Mouse (Mus musculus) monocyte, adult 2 months (primary cell): ENCODE results near the gene Ncf2.
A peak's percentile ranks its signal among the peaks of the same experiment; 100 is the strongest.
"Not testable (repeated sequence)": the region's sequence is repeated elsewhere in the genome, so short reads cannot be mapped to it uniquely, and the experiment has no call there.

ENCODE experiments used
- DNase-seq, 2 experiments: peaks; one replicate each; pipeline ENCODE4 v3.0.0; 2022; ENCODE audit warnings: low spot score in 2 of 2, low read depth in 1 of 2

Gene Ncf2

DNA sequence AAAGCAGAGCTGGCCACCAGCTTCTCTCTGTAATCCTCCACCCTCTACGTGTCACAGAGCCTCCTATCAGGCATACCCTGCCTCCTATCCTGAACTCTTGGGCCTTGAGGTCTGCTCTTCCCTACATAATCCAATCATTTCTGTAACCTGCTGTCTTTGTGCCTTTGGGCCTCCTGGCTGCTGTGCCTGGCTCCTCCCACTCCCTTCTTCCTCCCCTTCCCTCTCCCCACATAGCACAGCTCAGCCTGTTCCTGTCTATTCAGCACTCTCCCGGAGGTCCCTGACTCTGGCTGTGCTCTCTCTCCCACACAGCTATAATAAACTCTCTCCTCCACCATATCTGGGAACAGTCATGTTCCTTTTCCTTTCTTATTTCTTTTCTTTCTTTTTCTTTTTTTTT, at the start of gene Ncf2:
Gene Ncf2, plus strand, starts transcription at position 298 of the 400 bp plus-strand sequence.
- no peak for DNase-seq

DNA sequence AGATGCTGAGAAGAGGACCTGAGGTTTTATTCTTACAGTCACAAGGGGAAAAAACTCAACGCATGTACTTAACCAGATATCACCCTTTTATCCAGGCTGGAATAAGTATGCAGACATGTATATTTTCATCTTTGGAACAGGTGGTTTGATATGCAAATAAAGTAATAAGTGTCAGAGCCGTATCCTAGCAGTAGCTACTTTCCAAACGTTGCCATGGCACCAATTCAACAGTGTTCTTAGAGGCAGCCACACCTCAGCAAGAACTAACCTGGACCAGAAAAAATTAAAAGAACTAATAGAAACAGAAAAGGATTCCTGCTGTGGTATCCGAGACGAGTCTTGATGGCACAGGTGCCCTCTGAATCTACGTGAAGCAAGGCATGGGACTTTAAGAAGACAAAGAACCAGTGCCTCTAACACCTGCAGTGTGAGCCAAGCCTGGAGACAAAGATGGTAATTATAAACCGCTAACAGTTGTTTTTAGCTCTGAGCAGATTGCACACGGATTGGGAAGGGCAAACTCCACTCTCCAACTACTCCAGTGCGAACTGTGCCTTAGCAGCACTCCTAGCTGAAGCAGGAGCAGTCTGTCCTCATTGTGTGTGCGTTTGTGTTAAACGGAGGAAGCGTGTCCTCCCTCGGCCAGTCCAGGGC, 49.6 kb upstream of the Ncf2 start, which contains the start of gene Apobec4:
Gene Apobec4, plus strand, starts transcription at position 240 of the 654 bp plus-strand sequence.
- no peak for DNase-seq

DNA sequence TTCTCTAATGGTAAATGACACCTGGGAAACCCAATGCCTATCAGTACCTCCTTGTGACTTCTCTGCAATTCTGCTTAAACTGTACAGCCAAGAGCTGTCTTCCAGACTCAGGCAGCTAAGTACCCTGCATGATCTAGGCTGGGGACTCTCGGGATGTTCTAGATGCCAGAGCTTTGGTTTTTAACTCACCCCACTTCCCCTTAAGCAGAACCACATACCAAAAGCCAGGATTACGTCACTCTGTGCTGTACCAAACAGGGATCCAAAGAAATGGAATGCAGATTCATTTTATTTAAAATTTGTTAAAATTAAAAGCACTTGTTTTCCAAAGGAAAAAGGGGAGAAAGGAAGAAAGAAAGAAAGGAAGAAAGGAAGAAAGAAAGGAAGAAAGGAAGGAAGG, 38.2 kb upstream of the Ncf2 start:
- DNase-seq = no peak

DNA sequence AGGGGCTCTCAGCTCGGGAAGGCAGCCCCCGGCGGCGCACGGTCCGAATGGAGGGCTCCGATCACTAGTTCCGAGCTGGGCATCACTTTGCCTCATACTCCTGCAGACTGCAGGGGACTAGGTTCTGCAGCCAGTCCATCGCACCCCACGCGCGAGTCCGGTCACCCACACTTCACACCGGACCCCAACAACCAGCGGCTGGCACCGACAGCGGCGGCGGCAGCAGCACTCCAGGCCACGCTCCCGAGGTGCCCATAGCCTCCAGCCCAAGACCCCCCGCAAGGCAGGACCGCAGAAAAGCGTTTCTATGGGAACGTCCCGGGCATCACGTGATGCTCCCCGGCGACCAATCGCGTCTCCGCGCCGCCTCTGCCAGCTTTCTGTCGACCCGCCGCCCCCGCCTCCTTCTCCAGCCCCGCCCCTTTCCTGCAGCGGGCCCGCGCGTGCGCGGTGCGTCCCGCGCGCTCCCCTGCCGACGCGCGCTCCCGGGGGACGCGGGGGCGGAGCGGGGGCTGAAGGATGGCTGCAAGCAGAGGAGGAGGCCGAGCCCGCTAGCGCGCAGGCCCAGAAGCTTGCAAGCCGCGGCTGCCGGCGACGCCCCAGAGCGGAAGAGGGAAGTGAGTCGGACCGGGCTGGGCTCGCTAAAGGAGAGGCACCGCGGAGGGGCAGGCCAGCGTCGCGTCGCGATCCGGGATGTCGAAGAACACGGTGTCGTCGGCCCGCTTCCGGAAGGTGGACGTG, 33.8 kb upstream of the Ncf2 start, which contains the start of the genes Rgl1 and Arpc5:
Gene Rgl1, minus strand, starts transcription at position 320 of the 741 bp plus-strand sequence.
Gene Arpc5, plus strand, starts transcription at position 511 of the 741 bp plus-strand sequence.
- peak; percentile 93 to 95 for DNase-seq

DNA sequence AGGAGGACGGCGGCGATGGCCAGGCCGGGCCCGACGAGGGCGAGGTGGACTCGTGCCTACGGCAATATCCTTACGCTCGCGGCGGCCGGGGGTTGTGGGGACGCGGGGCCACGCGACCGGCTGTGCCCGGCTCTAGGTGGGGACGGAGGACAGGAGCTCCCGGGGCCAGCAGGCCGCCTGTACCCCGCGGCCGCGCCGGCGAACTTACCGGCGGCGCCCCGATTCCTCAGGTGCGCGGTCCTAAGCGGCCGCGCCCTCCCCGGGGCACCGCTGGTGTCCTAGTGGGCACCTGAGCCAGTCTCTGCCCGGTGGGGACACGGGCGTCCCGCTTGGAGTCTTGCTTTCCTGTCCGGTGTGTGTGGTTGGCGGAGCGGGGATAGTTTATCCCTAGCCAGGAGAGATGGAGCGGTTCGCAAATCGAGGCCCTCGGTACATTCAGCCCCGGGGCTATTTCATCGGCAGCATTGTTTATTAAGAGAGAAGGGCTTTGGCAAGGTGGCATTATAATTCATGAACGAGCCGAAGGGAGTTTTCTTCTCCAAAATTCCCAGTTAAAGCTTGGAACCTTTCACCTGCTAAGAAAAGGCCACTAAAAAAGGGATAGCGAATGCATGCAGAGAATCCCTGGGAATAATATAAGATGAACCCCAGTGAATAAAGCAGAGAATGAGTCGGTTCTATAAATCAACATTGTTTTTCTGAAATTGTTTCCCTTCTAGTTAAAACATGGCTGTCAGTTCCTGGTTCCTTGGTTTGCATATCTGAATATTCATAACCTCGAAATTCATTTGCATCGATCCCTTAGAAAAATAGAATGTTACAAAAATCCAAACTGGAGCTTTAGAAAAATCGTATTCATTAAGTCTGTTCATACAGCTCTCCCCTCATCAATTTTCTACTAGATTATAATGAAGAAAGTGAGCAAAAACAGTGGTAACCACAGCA, 32.9 kb upstream of the Ncf2 start:
- DNase-seq = no peak

DNA sequence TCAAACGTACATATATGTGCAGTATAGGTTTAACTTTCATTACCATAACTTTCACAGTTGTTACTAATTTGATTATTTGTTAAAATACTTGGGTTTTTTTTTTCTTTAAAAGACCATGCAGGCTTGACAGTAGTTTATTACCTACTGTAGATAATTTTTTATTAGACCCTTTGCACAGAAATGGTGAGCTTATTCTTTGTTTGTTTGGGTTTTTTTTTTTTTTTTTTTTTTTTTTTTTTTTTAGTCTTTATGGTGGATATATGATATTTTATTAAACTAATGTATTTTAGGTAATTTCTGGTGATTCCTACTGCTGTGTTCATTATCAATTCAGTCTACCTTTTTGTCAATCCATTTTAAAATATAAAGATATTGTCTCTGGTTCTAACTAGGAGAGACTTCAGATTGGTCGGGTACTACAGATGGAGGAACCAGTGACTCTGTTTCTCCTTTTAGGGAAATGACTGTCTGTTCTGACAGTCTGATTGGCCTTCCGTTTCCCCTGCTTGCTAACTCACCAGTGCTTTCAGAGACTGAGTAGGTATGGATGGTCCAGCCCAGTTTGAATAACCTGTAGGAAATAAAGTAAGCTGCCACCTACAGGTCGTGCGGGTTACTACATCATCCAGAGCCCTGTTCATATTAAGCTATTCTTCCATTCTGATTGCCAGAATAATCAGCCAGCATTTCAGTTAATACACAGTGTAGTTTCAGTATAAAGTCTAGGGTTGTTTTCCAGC, 32.1 kb upstream of the Ncf2 start:
- peak; percentile 63 to 76 for DNase-seq

DNA sequence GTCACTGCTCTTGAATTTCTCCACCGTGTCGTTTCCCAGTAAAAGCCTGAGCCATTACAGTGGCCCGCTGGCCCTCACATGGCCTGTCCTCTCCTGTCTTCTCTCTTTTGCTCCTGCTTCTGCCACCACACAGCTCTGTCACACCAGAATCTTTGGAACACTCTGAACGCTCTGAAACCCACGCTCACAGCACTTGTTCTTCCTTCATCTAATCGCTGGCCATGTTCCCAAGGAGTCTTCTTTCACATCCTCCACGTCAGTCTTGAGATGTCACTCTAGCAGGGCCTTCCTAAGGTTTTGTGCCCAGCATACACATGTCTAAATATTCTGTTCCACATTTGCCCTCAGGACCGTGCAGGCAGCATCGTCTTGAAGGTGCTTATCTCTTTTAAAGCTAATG, 29.0 kb upstream of the Ncf2 start:
- DNase-seq = no peak

DNA sequence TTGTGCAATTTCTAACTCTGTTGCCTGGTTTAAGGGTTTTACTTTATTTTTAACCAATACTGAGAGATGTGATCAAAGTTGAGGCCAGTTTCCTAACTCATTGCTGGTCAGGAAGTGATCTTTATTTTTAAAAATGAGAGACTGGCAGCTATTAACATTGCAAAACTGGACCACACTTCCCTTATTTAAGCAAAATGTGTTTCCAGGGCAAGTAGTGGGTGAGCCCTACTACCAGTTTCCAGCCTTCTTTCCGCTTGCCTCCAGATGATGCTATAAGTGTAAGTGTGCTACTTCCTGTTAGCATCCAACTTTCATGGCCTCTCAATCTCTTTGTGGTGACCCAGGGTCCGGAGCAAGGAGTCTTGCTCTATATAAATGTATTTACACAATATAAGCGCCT, 25.4 kb upstream of the Ncf2 start:
- peak in 1 of 2 experiments; percentile 20 for DNase-seq

DNA sequence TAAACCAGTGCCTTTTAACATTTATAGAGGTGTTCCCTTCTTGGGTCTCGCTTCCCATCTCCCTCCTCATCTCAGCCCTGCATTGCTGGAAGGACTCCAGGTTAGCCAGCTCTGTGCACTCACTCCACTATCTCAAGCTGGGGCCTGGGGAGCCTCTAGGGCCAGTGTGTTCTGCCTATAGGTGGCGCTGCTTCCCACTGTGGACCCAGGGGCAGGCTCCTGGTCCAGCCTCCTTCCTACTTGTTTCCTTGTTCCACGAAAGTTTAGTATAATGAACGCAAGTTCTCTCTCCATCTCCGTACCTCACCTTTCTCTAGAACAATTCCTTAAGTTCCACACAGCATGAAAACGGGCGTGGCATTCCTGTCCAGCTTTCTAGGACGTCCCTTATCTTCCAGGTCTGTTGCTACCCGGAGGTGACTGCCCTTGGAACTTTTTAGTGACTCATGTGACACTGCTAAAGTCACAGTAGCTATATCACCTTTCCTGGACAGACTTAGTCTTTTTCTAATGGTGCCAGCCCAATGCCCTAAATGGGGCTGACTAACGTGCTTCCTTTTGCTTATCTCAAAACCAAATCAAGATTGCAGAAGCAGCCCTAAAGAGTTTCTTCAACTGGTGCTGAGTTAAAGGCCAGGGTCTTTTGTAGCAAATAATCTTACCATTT, 20.8 kb upstream of the Ncf2 start:
- DNase-seq = peak in 1 of 2 experiments; percentile 51

DNA sequence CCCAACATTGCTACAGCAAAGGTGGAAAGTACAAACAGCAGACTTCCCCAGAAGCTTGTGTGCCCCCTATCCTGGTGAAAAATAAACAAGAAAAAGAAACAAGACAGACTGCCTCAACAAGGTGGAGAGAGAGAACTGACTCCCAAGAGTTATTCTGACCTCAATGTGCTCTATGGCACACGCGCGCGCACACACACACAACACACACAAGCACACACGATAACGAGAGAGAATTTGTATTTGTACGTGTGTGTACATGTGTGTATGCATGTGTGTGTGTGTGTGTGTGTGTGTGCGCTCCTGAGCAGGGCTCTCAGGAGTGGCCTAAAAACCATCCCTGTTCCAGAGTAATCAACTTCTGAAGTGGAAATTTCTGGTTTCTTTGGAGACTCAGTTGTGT, 15.4 kb upstream of the Ncf2 start:
- no peak for DNase-seq

DNA sequence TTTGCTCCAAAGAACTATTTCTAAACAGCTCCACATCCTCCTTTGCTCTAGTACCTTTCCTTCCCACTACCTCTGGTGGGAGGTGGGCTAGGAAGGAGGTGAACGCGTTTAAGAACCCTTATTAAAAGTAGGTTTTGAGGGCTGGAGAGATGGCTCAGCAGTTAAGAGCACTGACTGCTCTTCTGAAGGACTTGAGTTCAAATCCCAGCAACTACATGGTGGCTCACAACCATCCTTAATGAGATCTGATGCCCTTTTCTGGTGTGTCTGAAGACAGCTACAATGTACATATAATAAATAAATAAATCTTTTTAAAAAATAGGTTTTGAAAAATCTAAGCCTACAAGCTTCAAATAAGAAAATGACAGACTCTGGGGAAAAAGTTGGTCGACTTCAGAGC, 14.5 kb upstream of the Ncf2 start:
- not testable (repeated sequence) for DNase-seq

DNA sequence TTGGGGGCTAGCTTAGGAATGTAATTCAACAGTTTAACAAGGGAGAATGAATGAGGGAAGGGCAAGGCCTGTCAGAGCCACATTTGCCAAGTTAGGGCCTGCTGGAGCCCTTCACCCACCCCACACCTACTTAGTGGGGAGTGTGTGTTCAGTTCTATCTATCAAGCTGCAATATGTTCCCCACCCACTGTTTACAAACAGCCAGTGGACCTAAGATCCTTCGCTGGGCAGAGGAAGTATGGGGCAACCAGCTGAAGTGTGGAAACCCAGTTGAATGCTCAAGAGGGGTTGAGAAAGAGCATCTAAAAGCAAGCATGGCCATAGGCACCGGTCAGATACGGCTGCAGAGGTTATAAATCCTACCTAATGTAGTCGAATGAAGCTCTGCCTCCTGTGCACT, 13.0 kb upstream of the Ncf2 start:
- DNase-seq = peak in 1 of 2 experiments; percentile 29

DNA sequence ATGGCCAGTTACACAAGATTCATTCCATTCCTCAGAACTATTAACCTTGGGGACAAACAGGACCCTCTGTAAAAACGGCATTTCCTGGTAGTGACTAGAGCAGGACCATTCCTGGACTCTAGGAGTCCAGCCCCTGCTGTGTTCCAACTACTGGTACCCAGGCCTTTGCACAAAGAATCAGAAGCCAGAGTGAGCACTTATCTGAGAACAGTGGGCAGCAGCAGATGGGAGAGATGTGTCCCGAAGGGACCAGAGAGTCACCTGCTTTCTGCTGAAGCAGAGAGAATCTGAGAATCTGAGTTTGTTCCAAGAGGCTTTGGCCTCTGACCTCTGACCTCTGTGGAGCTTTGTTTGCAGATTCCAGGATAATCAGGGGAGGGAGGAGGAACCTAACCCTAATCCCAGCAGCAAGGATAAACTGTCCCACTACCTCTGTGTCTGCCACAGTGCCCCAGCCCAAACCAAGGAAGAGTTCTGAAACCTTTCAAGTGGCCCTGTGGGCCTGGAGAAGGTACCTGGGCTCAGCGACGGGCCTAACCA, 11.8 kb upstream of the Ncf2 start:
- no peak for DNase-seq

DNA sequence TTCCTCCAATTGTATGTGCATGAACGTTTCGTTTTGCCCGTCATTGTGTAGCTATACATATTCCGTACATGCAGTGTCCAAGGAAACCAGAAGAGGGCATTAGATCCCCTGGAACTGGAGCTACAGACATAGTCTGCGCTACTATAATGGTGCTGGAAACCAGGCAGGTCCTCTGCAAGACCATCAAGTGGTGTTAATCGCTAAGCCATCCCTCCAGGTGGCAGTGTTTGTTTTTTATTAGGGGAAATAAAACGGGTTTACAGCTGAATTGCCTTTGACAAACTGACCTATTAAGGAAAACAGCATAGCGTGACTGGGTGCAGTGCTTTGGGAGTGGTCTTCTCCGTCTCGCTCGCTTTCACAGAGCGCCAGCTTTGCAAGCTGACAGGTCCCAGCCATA, 9.7 kb upstream of the Ncf2 start:
- peak in 1 of 2 experiments; percentile 40 for DNase-seq

DNA sequence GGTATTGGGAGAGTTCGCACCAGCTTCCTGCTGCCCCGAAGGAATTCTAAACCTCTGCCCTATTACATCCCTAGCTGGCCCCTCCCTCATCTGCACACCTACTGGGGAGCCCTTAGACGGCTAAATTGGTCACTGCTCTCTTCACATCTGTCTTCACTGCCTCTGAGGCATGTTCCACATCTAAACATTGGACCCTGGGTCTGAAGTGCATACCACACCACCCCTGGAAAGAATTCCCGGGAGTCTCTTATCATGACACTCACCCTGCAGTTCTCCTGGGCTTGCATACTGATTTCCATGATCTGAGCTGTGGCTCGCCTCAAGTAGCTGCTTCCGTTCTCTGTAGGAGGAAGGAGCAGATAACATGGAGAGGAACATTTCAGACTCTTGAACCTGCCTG, 9.2 kb upstream of the Ncf2 start:
- no peak for DNase-seq

DNA sequence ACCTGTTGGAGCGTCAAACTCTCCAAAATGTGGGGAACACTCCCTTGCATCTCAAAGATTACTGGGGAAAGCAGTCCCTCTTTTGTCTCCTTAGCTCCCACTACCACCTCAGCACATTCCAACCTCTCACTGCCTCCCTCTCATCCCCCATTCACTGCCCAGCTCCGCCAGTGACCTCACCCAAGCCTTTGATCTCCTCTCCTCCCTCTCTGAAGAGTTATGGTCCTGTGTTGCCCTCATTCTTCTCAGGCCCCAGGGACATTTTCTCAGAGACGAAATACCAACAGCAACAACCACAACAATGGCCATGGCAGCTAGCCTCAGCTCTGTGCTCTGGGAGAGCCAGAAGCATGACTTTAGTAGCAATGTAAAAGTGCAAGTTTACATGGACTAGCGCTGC, 8.7 kb upstream of the Ncf2 start:
- no peak for DNase-seq

DNA sequence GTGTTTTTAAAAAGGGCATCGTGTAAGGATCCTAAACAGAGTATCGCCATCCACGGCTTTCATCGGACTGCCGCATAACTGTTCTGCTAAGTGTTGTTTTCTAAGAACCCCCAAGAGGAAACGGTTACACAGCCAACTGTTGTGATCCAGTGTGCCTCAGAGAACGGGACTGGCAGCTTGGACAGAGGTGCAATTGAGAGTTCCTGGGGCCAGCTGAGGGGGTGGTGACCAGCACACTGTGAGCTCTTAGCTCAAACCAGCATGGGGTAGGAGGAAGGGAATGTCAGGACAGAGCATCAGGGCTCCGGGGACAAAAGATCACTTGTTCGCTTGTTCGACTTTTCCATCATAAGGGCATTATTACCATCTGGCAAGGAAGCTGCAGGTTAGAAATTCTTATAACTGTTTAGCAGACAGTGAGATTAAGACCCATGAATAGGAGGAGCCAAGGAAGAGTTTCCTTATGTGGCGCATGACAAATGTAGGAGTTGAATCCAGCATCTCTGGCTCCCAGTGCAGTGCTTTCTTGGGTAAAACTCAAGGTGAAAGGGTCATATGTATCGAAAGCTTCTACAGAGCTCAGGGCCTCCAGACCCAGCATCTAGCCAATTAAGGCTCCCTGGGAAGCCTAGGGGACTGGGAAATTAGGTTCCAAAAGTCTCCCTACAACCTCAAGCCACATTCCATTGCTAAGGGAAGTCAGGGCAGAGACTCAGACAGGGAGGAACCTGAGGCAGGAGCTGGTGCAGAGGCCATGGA, 7.1 kb upstream of the Ncf2 start:
- DNase-seq = no peak

DNA sequence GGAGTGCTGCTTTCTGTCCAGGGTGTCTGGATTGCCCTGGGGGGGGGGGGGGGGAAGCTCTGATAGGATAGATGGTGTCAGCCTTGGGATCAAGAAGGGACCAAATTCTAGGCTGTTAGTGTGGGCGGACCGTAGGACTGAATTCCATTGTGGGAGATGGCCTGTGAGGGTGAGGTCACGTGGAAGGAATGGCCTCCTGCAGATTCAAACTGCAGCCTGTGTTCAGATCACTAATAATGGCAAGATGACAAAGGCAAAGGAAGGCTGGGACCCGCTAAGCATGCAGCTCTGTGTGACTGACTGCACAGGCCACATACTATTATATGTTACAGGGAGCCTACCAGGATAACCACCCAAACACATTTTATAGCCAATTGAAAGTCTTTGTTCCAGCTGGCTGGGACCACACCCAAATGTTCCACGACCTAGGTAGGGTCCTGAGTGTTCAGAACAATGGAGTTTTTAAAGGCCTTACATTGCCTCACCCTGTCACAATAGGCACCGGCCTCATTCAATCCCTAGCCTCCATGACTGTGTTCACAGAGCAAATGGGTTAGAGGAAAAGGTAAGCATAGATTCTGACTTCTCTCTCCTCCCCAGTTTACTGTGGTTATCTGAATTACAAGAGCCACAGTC, 6.4 kb upstream of the Ncf2 start:
- no peak for DNase-seq
